Comparison of ENCODE assay signal across 8 mouse cellular contexts in genomic region chr17:17373550-17373917, GRCm38 (mm10). TPM values are rescaled to one million over a fixed set of nuclear protein-coding genes. Genes with fewer than 3 reads are reported as not detected.
DNase-seq lines count a peak whose midpoint lies in the region; ATAC-seq and TF ChIP-seq lines count a peak whose summit lies in the region.

No protein-coding gene starts in this region.

- H3K9ac ChIP-seq in kidney, embryonic 15.5 days, result peak overlapping the region; percentile 66
- peak overlapping the region; percentile 81 for H3K9ac ChIP-seq in hindbrain, embryonic 14.5 days
- H3K9ac ChIP-seq in midbrain, embryonic 15.5 days, result peak overlapping the region; percentile 64

- H3K4me1 ChIP-seq in kidney, embryonic 15.5 days, result peaks cover 12% of the 10 kb centered on the region
- H3K4me1 ChIP-seq in bone marrow, adult 2 months (ENCODE audit: control insufficient read depth, insufficient read depth, low read length), result no peaks in the 10 kb centered on the region; the same call in 1 of the 2 replicates
- peaks cover 5% of the 10 kb centered on the region for H3K4me1 ChIP-seq in hindbrain, embryonic 14.5 days (replicated peaks; ENCODE audit: control insufficient read depth, insufficient read depth, low read length)
- H3K4me1 ChIP-seq in midbrain, embryonic 15.5 days, result peaks cover 24% of the 10 kb centered on the region

- TF ChIP-seq CTCF in bone marrow, adult 2 months (IDR thresholded peaks at IDR 0.05; ENCODE audit: control insufficient read depth, insufficient read depth, low read length), result no peak

- H3K36me3 ChIP-seq in kidney, embryonic 15.5 days, result peaks cover 13% of the 10 kb centered on the region
- peaks cover 20% of the 10 kb centered on the region for H3K36me3 ChIP-seq in hindbrain, embryonic 14.5 days (replicated peaks; ENCODE audit: control insufficient read depth, insufficient read depth)
- 0 out of 2 replicates have a peak, but pooled peaks cover 5% of the 10 kb centered on the region for H3K36me3 ChIP-seq in midbrain, embryonic 15.5 days (replicated peaks)

- no peak for DNase-seq in kidney, adult 11 months
- no peak for DNase-seq in hindbrain, embryonic 14.5 days (ENCODE audit: low spot score)
- no peak for DNase-seq in spleen, postnatal 10 days (ENCODE audit: low spot score in 2 of 2)
- DNase-seq in gastrocnemius, postnatal 10 days, result no peak

- no peaks in the 10 kb centered on the region for H3K9me3 ChIP-seq in kidney, embryonic 15.5 days (replicated peaks)
- H3K9me3 ChIP-seq in hindbrain, embryonic 14.5 days (ENCODE audit: control insufficient read depth, low read length), result no peaks in the 10 kb centered on the region
- no peaks in the 10 kb centered on the region for H3K9me3 ChIP-seq in midbrain, embryonic 15.5 days

- ATAC-seq in kidney, embryonic 15.5 days (replicated peaks; ENCODE audit: low FRiP score), result peak; percentile 57
- ATAC-seq in hindbrain, embryonic 14.5 days (ENCODE audit: low FRiP score), result no peak; the same call in 1 of the 2 replicates
- peak; percentile 46; the same call in 1 of the 2 replicates for ATAC-seq in midbrain, embryonic 15.5 days (replicated peaks)
- ATAC-seq in megakaryocyte-erythroid progenitor cell, adult 5-6 weeks (replicated peaks; ENCODE audit: low FRiP score, low TSS enrichment, poor library complexity, severe bottlenecking), result no peak

- peak overlapping the region; percentile 60 for H3K4me3 ChIP-seq in kidney, embryonic 15.5 days (replicated peaks)
- peak overlapping the region; percentile 64 for H3K4me3 ChIP-seq in bone marrow, adult 2 months (replicated peaks; ENCODE audit: control insufficient read depth, low read depth, low read length)
- peak overlapping the region; percentile 76 for H3K4me3 ChIP-seq in hindbrain, embryonic 14.5 days (replicated peaks; ENCODE audit: low read length)
- H3K4me3 ChIP-seq in midbrain, embryonic 15.5 days, result peak overlapping the region; percentile 56

- TF ChIP-seq POLR2A in bone marrow, adult 2 months (IDR thresholded peaks at IDR 0.05; ENCODE audit: borderline replicate concordance, control insufficient read depth, low read depth, low read length), result no peak

- H3K27ac ChIP-seq in kidney, embryonic 15.5 days, result peak overlapping the region; percentile 90
- peak overlapping the region; percentile 80 for H3K27ac ChIP-seq in bone marrow, adult 2 months (ENCODE audit: control insufficient read depth, insufficient read depth, low read depth, low read length, poor library complexity)
- peak overlapping the region; percentile 78 for H3K27ac ChIP-seq in hindbrain, embryonic 14.5 days
- H3K27ac ChIP-seq in midbrain, embryonic 15.5 days, result peak overlapping the region; percentile 77

- H3K4me2 ChIP-seq in kidney, embryonic 15.5 days, result peak overlapping the region; percentile 69
- H3K4me2 ChIP-seq in hindbrain, embryonic 14.5 days (replicated peaks), result peak overlapping the region; percentile 74
- H3K4me2 ChIP-seq in midbrain, embryonic 15.5 days, result peak overlapping the region; percentile 74

- H3K27me3 ChIP-seq in kidney, embryonic 15.5 days, result no peaks in the 10 kb centered on the region
- no peaks in the 10 kb centered on the region for H3K27me3 ChIP-seq in hindbrain, embryonic 14.5 days (ENCODE audit: control insufficient read depth, insufficient read depth, low read length)
- H3K27me3 ChIP-seq in midbrain, embryonic 15.5 days (replicated peaks), result no peaks in the 10 kb centered on the region

- 3% methylated on average over 6 of the region's 6 CpGs for WGBS in kidney, embryonic 15.5 days
- WGBS in bone marrow, adult 2 months, result 5% methylated on average over 6 of the region's 6 CpGs
- 9% methylated on average over 6 of the region's 6 CpGs for WGBS in hindbrain, embryonic 14.5 days
- 7% methylated on average over 6 of the region's 6 CpGs for WGBS in midbrain, embryonic 15.5 days

RNA-seq across cellular contexts. Expression of gene Riok2, which starts 0.6 kb away (rescaled TPM):
- 32.7 and 33.7 TPM in 2 replicates for polyA plus RNA-seq in kidney, embryonic 15.5 days (2015; fragmentation: Nextera tagmentation; extraction: Ambion mirVana)
- polyA plus RNA-seq in bone marrow, adult 2 months (2011; ENCODE audit: insufficient read depth, insufficient read length, low replicate concordance, missing spikeins), result 4.4 and 10.3 TPM in 2 replicates
- polyA plus RNA-seq in hindbrain, embryonic 14.5 days (2014; fragmentation: Nextera tagmentation; extraction: Ambion mirVana), result 21.1 and 27.2 TPM in 2 replicates
- 20.4 and 24.0 TPM in 2 replicates for polyA plus RNA-seq in midbrain, embryonic 15.5 days (2015; fragmentation: Nextera tagmentation; extraction: Ambion mirVana)
- 40.4 and 47.6 TPM in 2 replicates for total RNA-seq in megakaryocyte-erythroid progenitor cell, adult 5-6 weeks (2014; fragmentation: Nextera tagmentation)
- total RNA-seq in megakaryocyte-erythroid progenitor cell, adult 5-6 weeks (2017), result 81.0 and 88.3 TPM in 2 replicates
- 10 to 100 TPM; 14.1 to 14.8 TPM for total RNA-seq in gastrocnemius, postnatal 10 days (2021)

RNA-seq across cellular contexts. Expression of gene Lix1, which starts 28.9 kb away (rescaled TPM):
- 5.8 and 8.5 TPM in 2 replicates for polyA plus RNA-seq in kidney, embryonic 15.5 days (2015; fragmentation: Nextera tagmentation; extraction: Ambion mirVana)
- 0.52 TPM in 1 of 2 replicates, not detected in the other for polyA plus RNA-seq in bone marrow, adult 2 months (2011; ENCODE audit: insufficient read depth, insufficient read length, low replicate concordance, missing spikeins)
- polyA plus RNA-seq in hindbrain, embryonic 14.5 days (2014; fragmentation: Nextera tagmentation; extraction: Ambion mirVana), result 5.9 and 6.4 TPM in 2 replicates
- polyA plus RNA-seq in midbrain, embryonic 15.5 days (2015; fragmentation: Nextera tagmentation; extraction: Ambion mirVana), result 10.0 and 11.4 TPM in 2 replicates
- not detected in 2 replicates for total RNA-seq in megakaryocyte-erythroid progenitor cell, adult 5-6 weeks (2014; fragmentation: Nextera tagmentation)
- total RNA-seq in megakaryocyte-erythroid progenitor cell, adult 5-6 weeks (2017), result not detected in 2 replicates
- total RNA-seq in gastrocnemius, postnatal 10 days (2021), result 1 to 10 TPM; 2.9 to 3.5 TPM

Comparison
In these comparisons a context has a peak if more than half of its experiments do, and no peak if none do; other contexts are left out.
1. ATAC-seq: peak in kidney, embryonic 15.5 days (single experiment) and midbrain, embryonic 15.5 days (single experiment); none in hindbrain, embryonic 14.5 days (single experiment) and megakaryocyte-erythroid progenitor cell, adult 5-6 weeks (single experiment).
2. Peak in every context shown above with its lines, with median percentiles within 50 percentile points of each other: H3K27ac ChIP-seq, H3K4me2 ChIP-seq, H3K4me3 ChIP-seq and H3K9ac ChIP-seq.